Mouse (Mus musculus): ENCODE data around the gene Fcer1g. TPM values are rescaled to one million over a fixed set of nuclear protein-coding genes. Genes with fewer than 3 reads are reported as not detected.

Fcer1g gene
- polyA plus RNA-seq, 1 experiment from 2014 or later, result 55.3 TPM

DNA sequence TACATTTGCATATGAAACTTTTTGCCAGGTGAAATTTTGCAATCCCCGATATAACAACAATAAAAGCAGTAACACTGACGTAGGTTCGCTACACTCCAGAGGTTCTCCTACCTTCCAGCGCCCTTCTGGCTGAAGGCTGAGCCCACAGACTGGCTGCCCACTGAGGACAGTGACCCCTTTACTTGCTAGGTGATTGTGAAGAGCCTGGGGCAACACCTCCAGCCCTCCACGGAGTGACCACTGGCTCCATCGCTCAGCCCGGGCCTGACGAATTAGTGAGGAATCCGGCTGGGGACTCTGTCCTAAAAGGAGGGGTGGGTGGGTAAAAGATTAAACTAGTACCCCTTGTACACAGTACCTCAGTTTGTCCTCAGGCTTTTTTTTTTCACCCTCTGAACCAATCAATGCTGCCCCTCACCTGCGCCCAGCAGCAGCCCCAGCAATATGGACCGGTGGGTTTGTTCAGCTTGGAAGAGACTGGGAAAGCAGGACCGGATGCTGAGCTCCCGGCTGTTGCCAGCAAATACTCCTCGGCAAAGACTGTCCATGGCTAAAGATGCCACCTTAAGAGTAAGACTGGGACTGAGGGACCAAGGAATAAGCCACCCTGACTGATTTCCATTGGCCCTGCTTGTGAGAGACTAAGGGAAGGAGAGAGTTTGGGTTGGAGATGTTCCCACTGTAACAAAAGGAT, 45.0 kb upstream of the Fcer1g start:
- H3K4me3 ChIP-seq (ENCODE audit: low read depth, low read length), result no peak overlapping the region
- H3K4me2 ChIP-seq (ENCODE audit: low read length), result no peak overlapping the region
- 87% methylated on average over 14 of the region's 14 CpGs for WGBS
- no peak overlapping the region for H3K27ac ChIP-seq (ENCODE audit: low read depth)
- no peak overlapping the region for H3K9ac ChIP-seq (ENCODE audit: low read length)
- H3K9me3 ChIP-seq (ENCODE audit: control insufficient read depth, low read length), result no peaks in the 10 kb centered on the region
- H3K4me1 ChIP-seq (replicated peaks; ENCODE audit: control insufficient read depth, insufficient read depth, low read length), result peaks cover 12% of the 10 kb centered on the region
- no peaks in the 10 kb centered on the region for H3K27me3 ChIP-seq (replicated peaks; ENCODE audit: control insufficient read depth, insufficient read depth, low read length)
- H3K36me3 ChIP-seq (ENCODE audit: control insufficient read depth, insufficient read depth, low read length), result peaks cover 61% of the 10 kb centered on the region
- DNase-seq (ENCODE audit: low spot score) (peak; percentile 32), ATAC-seq (replicated peaks; ENCODE audit: low FRiP score, low TSS enrichment, low read depth) (no peak)

DNA sequence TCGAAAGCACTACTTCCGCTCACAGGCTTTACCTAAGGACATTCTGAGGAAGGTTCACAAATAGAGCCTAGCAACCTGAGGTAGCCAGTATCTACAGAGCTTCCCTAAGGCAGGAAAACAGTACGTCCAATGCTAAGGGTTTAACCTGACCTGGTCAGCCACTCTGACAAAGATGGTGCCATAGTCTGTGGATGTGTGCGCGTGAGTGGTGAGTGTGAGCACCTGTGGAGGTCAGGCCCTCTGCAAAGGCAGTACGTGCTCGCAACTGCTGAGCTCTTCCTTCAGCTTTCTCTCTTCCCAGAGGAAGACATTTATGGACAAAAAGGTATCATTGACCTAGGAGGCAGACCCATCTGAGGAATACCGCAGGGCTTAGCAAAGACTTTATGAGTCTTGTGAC, 44.3 kb upstream of the Fcer1g start:
- Histone ChIP-seq H3K36me3 (ENCODE audit: control insufficient read depth, insufficient read depth, low read length) (peaks cover 61% of the 10 kb centered on the region), H3K27ac (ENCODE audit: low read depth) (no peak overlapping the region), H3K9ac (ENCODE audit: low read length) (no peak overlapping the region), H3K4me1 (replicated peaks; ENCODE audit: control insufficient read depth, insufficient read depth, low read length) (peaks cover 12% of the 10 kb centered on the region), H3K27me3 (replicated peaks; ENCODE audit: control insufficient read depth, insufficient read depth, low read length) (no peaks in the 10 kb centered on the region), H3K4me3 (ENCODE audit: low read depth, low read length) (no peak overlapping the region), H3K4me2 (ENCODE audit: low read length) (no peak overlapping the region), H3K9me3 (ENCODE audit: control insufficient read depth, low read length) (no peaks in the 10 kb centered on the region)
- ATAC-seq (replicated peaks; ENCODE audit: low FRiP score, low TSS enrichment, low read depth), result no peak
- peak; percentile 23 for DNase-seq (ENCODE audit: low spot score)
- WGBS, result 94% methylated on average over 8 of the region's 8 CpGs

DNA sequence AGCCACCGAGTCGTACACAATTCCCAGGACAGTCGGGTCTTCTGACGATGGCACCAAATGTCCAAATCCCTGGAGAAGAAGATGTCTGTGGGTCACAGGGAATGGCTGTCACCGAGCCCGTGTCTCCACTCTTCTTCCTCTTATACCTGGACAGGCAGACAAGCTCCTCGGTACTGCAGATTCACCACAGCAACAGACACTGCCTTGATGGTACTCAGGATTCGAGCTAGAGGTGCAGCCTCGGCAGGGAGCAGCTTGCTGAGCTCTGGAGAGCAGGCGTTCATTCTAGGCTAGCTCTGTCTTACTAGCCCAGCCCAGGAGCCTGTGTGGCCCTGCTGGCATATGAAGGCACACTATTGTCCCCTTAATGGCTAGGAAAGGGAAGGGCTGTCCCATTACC, 43.6 kb upstream of the Fcer1g start:
- no peak for DNase-seq (ENCODE audit: low spot score)
- peaks cover 61% of the 10 kb centered on the region for H3K36me3 ChIP-seq (ENCODE audit: control insufficient read depth, insufficient read depth, low read length)

DNA sequence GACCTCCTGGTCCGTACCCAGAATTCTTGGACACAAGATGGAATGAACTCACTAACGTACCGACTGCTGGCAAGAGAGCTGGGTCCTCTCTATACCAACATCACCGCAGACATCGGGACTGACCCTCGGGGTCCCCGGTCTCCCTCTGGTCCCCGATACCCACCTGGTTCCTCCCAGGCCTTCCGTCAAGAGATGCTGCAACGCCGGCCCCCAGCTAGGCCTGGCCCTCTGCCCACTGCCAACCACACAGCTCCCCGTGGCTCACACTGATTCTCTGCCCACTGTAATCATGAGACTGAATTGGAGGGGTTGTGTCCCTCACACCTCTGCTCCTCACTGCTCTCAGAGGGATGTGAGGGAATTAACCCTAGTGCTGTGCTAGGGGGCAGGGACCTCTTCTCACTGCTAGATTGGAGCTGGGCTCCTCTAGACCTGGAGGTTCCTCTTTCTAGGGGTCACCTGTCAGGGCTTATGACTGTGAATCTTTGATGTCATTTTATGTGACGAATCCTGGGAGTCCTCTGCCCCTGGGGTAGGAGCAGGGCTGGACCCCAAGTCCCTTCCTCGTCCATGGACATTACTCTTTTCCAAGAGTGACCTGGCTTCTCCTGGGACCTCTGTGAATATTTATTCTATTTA, 42.1 kb upstream of the Fcer1g start:
- no peak overlapping the region for H3K27ac ChIP-seq (ENCODE audit: low read depth)
- H3K27me3 ChIP-seq (replicated peaks; ENCODE audit: control insufficient read depth, insufficient read depth, low read length), result no peaks in the 10 kb centered on the region
- H3K4me1 ChIP-seq (replicated peaks; ENCODE audit: control insufficient read depth, insufficient read depth, low read length), result peaks cover 9% of the 10 kb centered on the region
- WGBS, result 92% methylated on average over 14 of the region's 14 CpGs
- H3K9me3 ChIP-seq (ENCODE audit: control insufficient read depth, low read length), result no peaks in the 10 kb centered on the region
- H3K36me3 ChIP-seq (ENCODE audit: control insufficient read depth, insufficient read depth, low read length), result peaks cover 63% of the 10 kb centered on the region
- ATAC-seq (replicated peaks; ENCODE audit: low FRiP score, low TSS enrichment, low read depth), result no peak
- H3K4me3 ChIP-seq (ENCODE audit: low read depth, low read length), result no peak overlapping the region
- DNase-seq (ENCODE audit: low spot score), result no peak
- H3K9ac ChIP-seq (ENCODE audit: low read length), result no peak overlapping the region
- H3K4me2 ChIP-seq (ENCODE audit: low read length), result no peak overlapping the region

More for the DNA sequence above, 43.6 kb upstream of the Fcer1g start:
- 88% methylated on average over 10 of the region's 10 CpGs for WGBS
- Histone ChIP-seq H3K9me3 (ENCODE audit: control insufficient read depth, low read length) (no peaks in the 10 kb centered on the region), H3K4me1 (replicated peaks; ENCODE audit: control insufficient read depth, insufficient read depth, low read length) (peaks cover 12% of the 10 kb centered on the region), H3K27ac (ENCODE audit: low read depth) (no peak overlapping the region), H3K27me3 (replicated peaks; ENCODE audit: control insufficient read depth, insufficient read depth, low read length) (no peaks in the 10 kb centered on the region), H3K4me3 (ENCODE audit: low read depth, low read length) (no peak overlapping the region), H3K4me2 (ENCODE audit: low read length) (no peak overlapping the region), H3K9ac (ENCODE audit: low read length) (no peak overlapping the region)
- ATAC-seq (replicated peaks; ENCODE audit: low FRiP score, low TSS enrichment, low read depth), result no peak

DNA sequence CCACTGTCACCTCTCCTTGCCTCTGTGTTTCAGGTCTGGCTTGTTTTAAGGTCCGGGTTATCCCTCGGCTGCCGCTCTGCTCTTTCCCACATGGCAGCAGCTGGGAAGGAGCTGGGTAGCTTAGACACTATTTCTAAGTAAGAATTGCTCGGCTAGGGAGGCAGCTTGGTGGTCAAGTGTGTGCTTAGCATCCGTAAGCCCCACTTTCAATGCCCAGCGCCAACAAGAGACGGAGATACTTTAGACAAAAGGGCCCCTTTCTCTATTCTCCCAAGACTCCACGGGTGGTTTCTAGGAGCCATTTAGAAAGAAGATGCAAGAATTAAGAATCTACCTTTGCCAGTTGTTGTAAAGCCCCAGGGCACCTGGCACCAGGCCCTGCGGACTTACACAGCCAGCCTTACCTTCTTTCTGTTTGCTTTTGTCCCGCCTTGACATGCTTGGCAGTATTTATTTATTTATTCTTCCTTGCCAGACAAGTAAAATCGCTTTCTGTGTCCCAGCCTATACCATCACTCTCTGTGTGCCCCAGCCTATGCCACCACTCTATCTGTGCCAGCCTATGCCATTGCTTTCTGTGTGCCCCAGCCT, 41.1 kb upstream of the Fcer1g start:
- Histone ChIP-seq H3K4me3 (ENCODE audit: low read depth, low read length) (no peak overlapping the region), H3K27ac (ENCODE audit: low read depth) (no peak overlapping the region), H3K27me3 (replicated peaks; ENCODE audit: control insufficient read depth, insufficient read depth, low read length) (no peaks in the 10 kb centered on the region), H3K4me2 (ENCODE audit: low read length) (no peak overlapping the region), H3K4me1 (replicated peaks; ENCODE audit: control insufficient read depth, insufficient read depth, low read length) (peaks cover 12% of the 10 kb centered on the region), H3K9me3 (ENCODE audit: control insufficient read depth, low read length) (no peaks in the 10 kb centered on the region), H3K9ac (ENCODE audit: low read length) (no peak overlapping the region), H3K36me3 (ENCODE audit: control insufficient read depth, insufficient read depth, low read length) (peaks cover 63% of the 10 kb centered on the region)
- ATAC-seq (replicated peaks; ENCODE audit: low FRiP score, low TSS enrichment, low read depth) (no peak), DNase-seq (ENCODE audit: low spot score) (no peak)
- WGBS, result 86% methylated on average over 11 of the region's 11 CpGs

DNA sequence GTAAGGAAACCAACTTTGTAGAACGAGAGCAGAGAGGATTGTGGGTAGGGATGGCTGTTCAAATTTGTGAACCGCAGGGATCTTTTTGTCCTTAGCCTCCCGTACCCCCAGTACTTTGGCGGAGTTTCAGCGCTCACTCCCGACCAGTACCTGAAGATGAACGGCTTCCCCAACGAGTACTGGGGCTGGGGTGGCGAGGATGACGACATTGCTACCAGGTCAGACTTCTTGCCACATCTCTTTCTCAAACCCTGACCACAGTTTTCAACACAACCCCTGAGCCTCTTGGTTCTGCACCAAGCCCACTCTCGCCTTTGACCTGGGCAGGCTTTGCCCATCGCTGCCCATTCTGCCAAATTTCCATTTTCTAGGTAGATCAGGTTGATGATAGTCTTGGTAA, 40.0 kb upstream of the Fcer1g start:
- no peak overlapping the region for H3K9ac ChIP-seq (ENCODE audit: low read length)
- H3K9me3 ChIP-seq (ENCODE audit: control insufficient read depth, low read length), result no peaks in the 10 kb centered on the region
- H3K27ac ChIP-seq (ENCODE audit: low read depth), result no peak overlapping the region
- ATAC-seq (replicated peaks; ENCODE audit: low FRiP score, low TSS enrichment, low read depth) (no peak), DNase-seq (ENCODE audit: low spot score) (no peak)
- H3K27me3 ChIP-seq (replicated peaks; ENCODE audit: control insufficient read depth, insufficient read depth, low read length), result no peaks in the 10 kb centered on the region
- no peak overlapping the region for H3K4me3 ChIP-seq (ENCODE audit: low read depth, low read length)
- peaks cover 7% of the 10 kb centered on the region for H3K4me1 ChIP-seq (replicated peaks; ENCODE audit: control insufficient read depth, insufficient read depth, low read length)
- 88% methylated on average over 12 of the region's 12 CpGs for WGBS
- H3K4me2 ChIP-seq (ENCODE audit: low read length), result no peak overlapping the region
- peaks cover 63% of the 10 kb centered on the region for H3K36me3 ChIP-seq (ENCODE audit: control insufficient read depth, insufficient read depth, low read length)

DNA sequence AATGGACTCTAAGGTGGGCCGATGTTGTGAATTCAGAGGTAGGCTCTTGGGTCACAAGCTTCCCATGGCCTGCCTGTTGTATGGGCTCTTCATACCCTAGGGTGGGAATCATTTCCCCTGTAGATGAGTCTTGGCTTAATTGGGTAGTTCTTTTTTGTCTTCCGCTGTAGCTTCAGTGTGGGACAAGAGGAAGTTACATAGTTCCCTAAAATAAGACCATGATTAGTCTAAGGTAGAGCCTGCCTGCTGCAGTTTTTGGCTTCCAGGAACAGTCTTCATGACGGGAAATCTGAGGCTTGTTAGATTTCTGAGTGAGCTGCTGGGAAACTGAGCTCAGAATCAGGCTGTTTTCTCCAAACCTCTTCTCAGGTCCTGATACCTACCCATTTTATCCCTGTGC, 37.9 kb upstream of the Fcer1g start:
- Histone ChIP-seq H3K4me1 (replicated peaks; ENCODE audit: control insufficient read depth, insufficient read depth, low read length) (peaks cover 7% of the 10 kb centered on the region), H3K9me3 (ENCODE audit: control insufficient read depth, low read length) (no peaks in the 10 kb centered on the region), H3K36me3 (ENCODE audit: control insufficient read depth, insufficient read depth, low read length) (peaks cover 52% of the 10 kb centered on the region), H3K4me2 (ENCODE audit: low read length) (no peak overlapping the region), H3K27me3 (replicated peaks; ENCODE audit: control insufficient read depth, insufficient read depth, low read length) (no peaks in the 10 kb centered on the region), H3K27ac (ENCODE audit: low read depth) (no peak overlapping the region), H3K9ac (ENCODE audit: low read length) (no peak overlapping the region), H3K4me3 (ENCODE audit: low read depth, low read length) (no peak overlapping the region)
- ATAC-seq (replicated peaks; ENCODE audit: low FRiP score, low TSS enrichment, low read depth) (no peak), DNase-seq (ENCODE audit: low spot score) (no peak)
- 93% methylated on average over 3 of the region's 3 CpGs for WGBS

DNA sequence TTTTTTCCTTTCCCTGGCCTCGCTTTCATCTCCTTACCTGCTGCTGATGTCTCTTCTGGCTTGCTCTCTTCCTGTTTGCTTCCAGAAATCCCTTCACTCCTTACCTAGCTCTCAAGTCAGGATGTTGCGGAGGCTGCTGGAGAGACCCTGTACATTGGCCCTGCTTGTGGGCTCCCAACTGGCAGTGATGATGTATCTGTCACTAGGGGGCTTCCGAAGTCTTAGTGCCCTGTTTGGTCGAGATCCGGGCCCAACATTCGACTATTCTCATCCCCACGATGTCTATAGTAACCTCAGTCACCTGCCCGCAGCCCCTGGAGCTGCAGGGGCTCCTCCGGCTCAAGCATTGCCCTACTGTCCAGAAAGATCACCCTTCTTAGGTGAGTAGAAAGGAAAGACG, 37.5 kb upstream of the Fcer1g start:
- Histone ChIP-seq H3K27me3 (replicated peaks; ENCODE audit: control insufficient read depth, insufficient read depth, low read length) (no peaks in the 10 kb centered on the region), H3K4me3 (ENCODE audit: low read depth, low read length) (no peak overlapping the region), H3K4me2 (ENCODE audit: low read length) (no peak overlapping the region), H3K9ac (ENCODE audit: low read length) (no peak overlapping the region), H3K36me3 (ENCODE audit: control insufficient read depth, insufficient read depth, low read length) (peaks cover 47% of the 10 kb centered on the region), H3K4me1 (replicated peaks; ENCODE audit: control insufficient read depth, insufficient read depth, low read length) (peaks cover 7% of the 10 kb centered on the region), H3K9me3 (ENCODE audit: control insufficient read depth, low read length) (no peaks in the 10 kb centered on the region), H3K27ac (ENCODE audit: low read depth) (no peak overlapping the region)
- ATAC-seq (replicated peaks; ENCODE audit: low FRiP score, low TSS enrichment, low read depth) (no peak), DNase-seq (ENCODE audit: low spot score) (no peak)
- 72% methylated on average over 10 of the region's 10 CpGs for WGBS
